Mouse (Mus musculus) stomach, postnatal 0 days (tissue): ENCODE results near the gene Fndc11. TPM values are rescaled to one million over a fixed set of nuclear protein-coding genes. Genes with fewer than 3 reads are reported as not detected.

Experiments
- ATAC-seq: fragments of 200-750 bp; cut with Nextera tagmentation; 2 replicates; pipeline ENCODE4 v1.8.0; 2017; ENCODE audit not compliant: low FRiP score, low TSS enrichment
- DNase-seq: peaks from one replicate; pipeline ENCODE4 v3.0.0-alpha.2; 2016; ENCODE audit warnings: low spot score
- H3K27ac ChIP-seq: fragments of 300-500 bp; sonication (generic); replicated peaks from 2 replicates; pipeline ENCODE4 v1.5.1; 2014; ENCODE audit warnings: mild to moderate bottlenecking, control low read depth
- H3K27me3 ChIP-seq: fragments of 300-500 bp; sonication (generic); 2 replicates; pipeline ENCODE4 v1.6.1; 2014; ENCODE audit warnings: low read length; ENCODE audit not compliant: control insufficient read depth, insufficient read depth
- H3K36me3 ChIP-seq: fragments of 300-500 bp; sonication (generic); 2 replicates; pipeline ENCODE4 v1.6.1; 2014; ENCODE audit warnings: low read length, mixed read lengths; ENCODE audit not compliant: control insufficient read depth, insufficient read depth
- H3K4me1 ChIP-seq: fragments of 300-500 bp; sonication (generic); replicated peaks from 2 replicates; pipeline ENCODE4 v1.6.1; 2014; ENCODE audit warnings: antibody characterized with exemption; ENCODE audit not compliant: control insufficient read depth, insufficient read depth
- H3K4me2 ChIP-seq: fragments of 300-500 bp; sonication (generic); replicated peaks from 2 replicates; pipeline ENCODE4 v1.6.1; 2014; ENCODE audit warnings: low read depth, mild to moderate bottlenecking, control low read depth, moderate library complexity
- H3K4me3 ChIP-seq: fragments of 300-500 bp; sonication (generic); 2 replicates; pipeline ENCODE4 v1.5.1; 2014; ENCODE audit warnings: low read depth, low read length, control low read depth
- H3K9ac ChIP-seq: fragments of 300-500 bp; sonication (generic); 2 replicates; pipeline ENCODE4 v1.6.1; 2014; ENCODE audit warnings: mild to moderate bottlenecking, low read length, control low read depth, mixed read lengths
- H3K9me3 ChIP-seq: fragments of 300-500 bp; sonication (generic); 2 replicates; pipeline ENCODE4 v1.6.1; 2016; ENCODE audit warnings: low read length; ENCODE audit not compliant: control insufficient read depth
- CTCF ChIP-seq: IDR thresholded peaks from 2 replicates; pipeline ENCODE4 v1.5.1; 2016; ENCODE audit warnings: antibody characterized with exemption, low read depth, mild to moderate bottlenecking, moderate library complexity
- EP300 ChIP-seq: optimal IDR thresholded peaks from 2 replicates; pipeline ENCODE3; 2016; ENCODE audit warnings: antibody characterized with exemption
- WGBS: fragments of 180-500 bp; shearing (Covaris S2); extraction: QIAGEN DNeasy Blood & Tissue Kit; methylation state at CpG from one replicate; pipeline ENCODE4 v1.1.7; 2014; 5-methylcytosine and 5-hydroxymethylcytosine counted together
- polyA plus RNA-seq: library from polyadenylated mRNA; unstranded; fragments of >200 nt; fragmentation: Nextera tagmentation; extraction: Ambion mirVana; gene quantifications from 2 replicates; pipeline ENCODE4 v1.2.1, GENCODE M21; 2015

Gene Fndc11
- polyA plus RNA-seq, 1 experiment from 2014 or later: 0.36 TPM

DNA sequence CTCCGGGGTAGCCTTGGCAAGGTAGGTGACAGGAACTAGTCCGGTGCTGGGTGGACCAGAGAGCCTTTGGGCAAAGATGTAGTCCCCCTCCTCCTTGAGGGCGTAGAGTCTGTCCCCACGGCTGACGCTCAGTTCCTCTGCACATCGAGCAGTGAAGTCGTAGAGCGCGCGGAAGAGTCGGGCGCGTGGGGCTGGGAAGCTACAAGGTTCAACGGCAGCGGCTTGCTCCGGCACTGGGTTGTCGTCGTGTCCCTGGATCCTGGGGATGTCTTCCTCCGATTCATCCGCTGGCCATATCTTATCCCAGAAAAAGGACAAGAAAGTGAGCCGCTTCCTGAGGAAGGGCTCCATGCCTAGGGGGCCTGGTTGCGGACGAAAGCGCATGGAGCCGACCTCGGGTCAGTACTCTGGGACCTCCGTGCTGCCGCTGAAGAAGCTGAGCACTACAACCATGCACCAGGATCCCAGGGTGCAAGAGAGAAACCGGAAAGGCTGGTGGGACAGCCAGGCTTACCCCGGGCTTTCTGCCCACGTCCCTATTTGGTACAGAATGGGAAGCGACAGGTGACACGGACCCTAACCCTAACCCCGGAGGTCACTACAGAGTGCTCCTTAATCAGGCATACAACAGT lies 7.3 kb upstream of the Fndc11 start:
- Histone ChIP-seq H3K4me2 (peak overlapping the region; percentile 59), H3K36me3 (no peaks in the 10 kb centered on the region), H3K4me1 (no peaks in the 10 kb centered on the region), H3K9me3 (no peaks in the 10 kb centered on the region), H3K27ac (no peak overlapping the region), H3K9ac (peak overlapping the region; percentile 31), H3K27me3 (no peaks in the 10 kb centered on the region), H3K4me3 (peak overlapping the region; percentile 39)
- 6% methylated on average over 34 of the region's 34 CpGs for WGBS
- DNase-seq (no peak), ATAC-seq (peak; percentile 12; the same call in 1 of the 2 replicates)
- TF ChIP-seq EP300 (no peak), CTCF (no peak)

DNA sequence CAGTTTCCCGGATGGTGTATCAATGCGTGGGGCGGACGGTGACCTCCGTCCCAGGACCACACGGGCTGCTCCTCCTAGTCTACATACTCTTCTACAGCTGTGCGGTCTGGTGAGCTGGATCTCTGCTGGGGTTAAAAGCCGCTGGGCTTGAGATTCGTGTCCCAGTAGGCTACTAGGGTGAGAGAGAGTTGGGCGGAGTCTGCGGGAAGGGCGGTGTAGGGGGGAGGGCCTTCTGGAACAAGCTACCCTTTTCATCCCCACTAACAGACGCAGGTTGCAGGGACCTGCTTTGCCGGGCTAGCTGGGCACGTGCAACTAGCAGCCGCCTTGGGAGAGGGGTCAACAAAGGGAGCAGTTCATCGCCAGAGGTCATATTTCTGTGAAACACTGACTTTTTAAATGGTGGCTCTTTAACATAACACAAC lies 6.8 kb upstream of the Fndc11 start, which contains the start of gene Srms:
TSS of gene Srms (minus strand) at position 165 of the 425 bp plus-strand sequence.
- peak; percentile 57 for DNase-seq
- Histone ChIP-seq H3K27me3 (no peaks in the 10 kb centered on the region), H3K36me3 (no peaks in the 10 kb centered on the region), H3K4me1 (no peaks in the 10 kb centered on the region), H3K27ac (no peak within 1 kb of the TSS), H3K4me3 (peak within 1 kb of the TSS; percentile 39), H3K9ac (peak within 1 kb of the TSS; percentile 31), H3K4me2 (peak within 1 kb of the TSS; percentile 59), H3K9me3 (no peaks in the 10 kb centered on the region)
- TF ChIP-seq EP300 (no peak), CTCF (no peak)
- peak; percentile 77; the same call in 1 of the 2 replicates for ATAC-seq
- WGBS: 4% methylated on average over 17 of the region's 17 CpGs

DNA sequence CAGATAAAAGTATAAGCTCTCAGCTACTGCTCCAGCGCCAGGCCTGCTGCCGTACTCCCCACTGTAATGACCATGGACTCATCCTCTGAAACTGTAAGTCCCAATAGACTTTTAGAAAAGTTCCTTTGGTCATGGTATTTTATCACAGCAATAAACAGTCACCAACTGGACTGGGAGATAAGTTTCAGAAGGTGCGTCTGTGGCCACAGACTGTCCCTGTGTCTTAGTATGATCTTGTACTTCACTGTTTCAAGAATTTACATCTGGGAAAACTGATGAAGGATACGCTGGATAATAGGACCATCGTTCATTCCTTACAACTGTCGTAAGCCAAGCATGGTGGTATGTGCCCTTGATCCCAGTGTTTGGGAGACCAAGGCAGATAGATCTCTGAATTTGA lies 3.8 kb upstream of the Fndc11 start:
- Histone ChIP-seq H3K27ac (no peak overlapping the region), H3K27me3 (no peaks in the 10 kb centered on the region), H3K4me3 (no peak overlapping the region), H3K4me1 (peaks cover 5% of the 10 kb centered on the region), H3K9ac (no peak overlapping the region), H3K9me3 (no peaks in the 10 kb centered on the region), H3K36me3 (no peaks in the 10 kb centered on the region), H3K4me2 (no peak overlapping the region)
- DNase-seq (no peak), ATAC-seq (no peak)
- TF ChIP-seq EP300 (no peak), CTCF (no peak)
- 80% methylated on average over 6 of the region's 6 CpGs for WGBS

DNA sequence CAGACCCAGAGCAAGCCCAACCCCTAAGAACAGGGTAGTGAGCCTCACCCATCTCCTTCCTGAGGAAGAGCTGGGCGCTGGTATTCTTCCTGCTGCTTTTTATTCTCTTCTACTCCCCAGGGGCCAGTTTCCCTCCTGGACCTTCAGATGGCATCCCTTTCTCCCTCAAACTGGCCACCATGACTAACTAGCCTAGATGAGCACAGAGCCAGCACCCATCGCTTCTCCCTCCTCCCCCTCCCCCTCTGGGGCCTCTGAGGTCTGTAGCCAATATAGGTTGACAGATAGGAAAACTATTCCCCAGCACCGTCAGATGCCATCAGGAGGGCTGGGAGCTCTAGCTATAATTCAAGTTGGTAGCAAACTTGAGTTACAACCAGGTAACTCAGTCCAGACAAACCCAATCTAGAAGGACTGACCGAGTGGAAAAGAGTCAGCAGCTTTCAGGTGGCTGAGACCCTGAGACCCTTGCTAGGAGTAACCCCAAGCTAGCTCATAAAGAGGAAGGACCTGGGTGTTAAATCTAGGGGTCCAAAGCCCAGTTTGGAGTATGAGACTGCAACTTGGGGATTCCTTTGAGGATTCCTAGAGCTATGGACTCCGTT lies 830 bp upstream of the Fndc11 start:
- no peak overlapping the region for H3K9ac ChIP-seq
- no peaks in the 10 kb centered on the region for H3K27me3 ChIP-seq
- TF ChIP-seq EP300: no peak
- no peak for TF ChIP-seq CTCF
- peaks cover 5% of the 10 kb centered on the region for H3K4me1 ChIP-seq
- H3K9me3 ChIP-seq: no peaks in the 10 kb centered on the region
- no peak for DNase-seq
- H3K4me2 ChIP-seq: no peak overlapping the region
- no peak overlapping the region for H3K27ac ChIP-seq
- H3K36me3 ChIP-seq: no peaks in the 10 kb centered on the region
- WGBS: 59% methylated on average over 5 of the region's 5 CpGs
- no peak overlapping the region for H3K4me3 ChIP-seq
- no peak for ATAC-seq

DNA sequence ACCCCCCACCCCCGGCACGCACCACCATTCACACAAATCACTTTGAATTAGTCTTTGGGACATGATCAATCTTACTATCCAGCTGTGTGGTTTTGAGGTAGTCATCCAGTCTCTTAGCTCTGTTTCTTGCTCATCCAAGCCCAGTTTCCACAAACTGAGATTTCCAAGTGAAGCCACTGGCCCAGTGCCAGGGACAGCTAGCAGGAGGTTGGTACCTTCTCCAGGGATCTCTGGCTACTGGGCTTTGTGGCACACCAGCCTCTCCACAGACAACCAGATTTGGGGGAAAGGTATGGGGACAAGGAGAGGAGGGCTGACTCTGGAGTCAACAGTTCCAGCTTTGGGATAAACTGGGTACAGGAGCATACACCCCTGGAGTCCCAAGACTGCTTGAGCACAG lies 548 bp downstream of the Fndc11 start:
- Histone ChIP-seq H3K4me1 (peaks cover 5% of the 10 kb centered on the region), H3K9ac (no peak overlapping the region), H3K27me3 (no peaks in the 10 kb centered on the region), H3K4me2 (peak overlapping the region; percentile 58), H3K9me3 (no peaks in the 10 kb centered on the region), H3K27ac (no peak overlapping the region), H3K4me3 (peak overlapping the region; percentile 27; the same call in 1 of the 2 replicates), H3K36me3 (no peaks in the 10 kb centered on the region)
- WGBS: 29% methylated on average over 2 of the region's 2 CpGs
- ATAC-seq (no peak; the same call in 1 of the 2 replicates), DNase-seq (no peak)
- TF ChIP-seq CTCF: no peak
- TF ChIP-seq EP300: no peak

DNA sequence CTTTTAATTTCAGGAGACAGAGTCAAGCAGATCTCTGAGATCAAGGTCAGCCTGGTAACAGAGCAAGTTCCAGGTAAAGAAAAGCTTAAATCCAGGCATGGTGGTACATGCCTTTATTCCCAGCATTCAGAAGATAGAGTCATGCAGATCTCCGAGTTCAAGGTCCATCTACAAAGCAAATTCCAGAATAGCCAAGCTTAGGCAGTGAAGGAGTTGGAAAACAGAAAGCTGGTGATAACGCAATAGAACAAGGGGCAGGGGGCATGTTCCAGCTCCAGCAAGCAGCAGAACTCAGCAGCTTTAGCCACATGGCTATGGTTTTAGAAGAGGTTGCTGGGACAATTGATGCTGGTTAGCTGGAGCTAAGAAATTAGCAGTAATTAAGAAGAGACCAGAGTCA lies 5.2 kb downstream of the Fndc11 start:
- 68% methylated on average over 2 of the region's 2 CpGs for WGBS
- H3K27ac ChIP-seq: no peak overlapping the region
- no peaks in the 10 kb centered on the region for H3K36me3 ChIP-seq
- H3K9ac ChIP-seq: no peak overlapping the region
- ATAC-seq (no peak), DNase-seq (no peak)
- H3K27me3 ChIP-seq: no peaks in the 10 kb centered on the region
- no peaks in the 10 kb centered on the region for H3K9me3 ChIP-seq
- TF ChIP-seq CTCF (no peak), EP300 (no peak)
- H3K4me1 ChIP-seq: no peaks in the 10 kb centered on the region; the same call in 1 of the 2 replicates
- H3K4me2 ChIP-seq: no peak overlapping the region
- no peak overlapping the region for H3K4me3 ChIP-seq
